Mouse (Mus musculus): ENCODE measurements around the gene Cdc27. TPM values are rescaled to one million over a fixed set of nuclear protein-coding genes. Genes with fewer than 3 reads are reported as not detected.
A peak's percentile ranks its signal among the peaks of the same experiment; 100 is the strongest.
"Not testable (repeated sequence)": the region's sequence is repeated elsewhere in the genome, so short reads cannot be mapped to it uniquely, and the experiment has no call there.

Cdc27 gene
- polyA plus RNA-seq, 1 experiment = 29.5 TPM

- no peak overlapping the region for H3K4me3 ChIP-seq (ENCODE audit: control insufficient read depth, low read depth, low read length)
- no peak overlapping the region for H3K27ac ChIP-seq (ENCODE audit: control insufficient read depth, insufficient read depth, low read depth, low read length)
- no peaks in the 10 kb centered on the region for H3K4me1 ChIP-seq (ENCODE audit: control insufficient read depth, insufficient read depth, low read length)
- no peaks in the 10 kb centered on the region for H3K27me3 ChIP-seq (ENCODE audit: control insufficient read depth, insufficient read depth, low read length)
- TF ChIP-seq POLR2A (IDR thresholded peaks at IDR 0.05; ENCODE audit: control insufficient read depth, low read depth, low read length) (no peak), CTCF (IDR thresholded peaks at IDR 0.05; ENCODE audit: control insufficient read depth, insufficient read depth, insufficient replicate concordance, low read depth, low read length) (no peak)
- no peaks in the 10 kb centered on the region for H3K36me3 ChIP-seq (ENCODE audit: control insufficient read depth, insufficient read depth, low read length)
Observed at GRCm38 (mm10) chr11:104558651-104559403, 8.4 kb upstream of the Cdc27 start.

DNA sequence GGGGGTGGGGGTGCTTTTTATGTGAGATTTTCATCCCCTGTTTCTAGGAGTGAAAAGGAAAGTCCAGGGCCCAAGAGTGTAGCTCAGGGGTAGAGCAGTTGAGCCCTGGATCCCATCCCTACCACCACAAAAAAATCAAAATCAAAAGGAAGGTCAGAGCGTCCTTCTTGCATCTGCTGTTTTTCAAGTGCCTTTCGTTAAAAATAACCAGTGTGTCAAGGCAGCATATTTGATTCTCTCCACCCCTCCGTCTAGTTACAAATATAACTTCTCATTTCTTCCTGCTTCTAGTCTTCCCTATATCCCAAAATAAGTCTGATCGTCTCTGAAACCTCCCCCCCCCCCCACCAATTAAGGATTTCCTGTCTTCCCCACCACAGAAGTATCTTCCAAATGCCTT lies 7.6 kb upstream of the Cdc27 start:
- H3K4me1 ChIP-seq (ENCODE audit: control insufficient read depth, insufficient read depth, low read length) = no peaks in the 10 kb centered on the region
- TF ChIP-seq POLR2A (IDR thresholded peaks at IDR 0.05; ENCODE audit: control insufficient read depth, low read depth, low read length) (no peak), CTCF (IDR thresholded peaks at IDR 0.05; ENCODE audit: control insufficient read depth, insufficient read depth, insufficient replicate concordance, low read depth, low read length) (no peak)
- H3K36me3 ChIP-seq (ENCODE audit: control insufficient read depth, insufficient read depth, low read length) = no peaks in the 10 kb centered on the region
- H3K27ac ChIP-seq (ENCODE audit: control insufficient read depth, insufficient read depth, low read depth, low read length) = no peak overlapping the region
- no peaks in the 10 kb centered on the region for H3K27me3 ChIP-seq (ENCODE audit: control insufficient read depth, insufficient read depth, low read length)
- H3K4me3 ChIP-seq (ENCODE audit: control insufficient read depth, low read depth, low read length) = no peak overlapping the region

DNA sequence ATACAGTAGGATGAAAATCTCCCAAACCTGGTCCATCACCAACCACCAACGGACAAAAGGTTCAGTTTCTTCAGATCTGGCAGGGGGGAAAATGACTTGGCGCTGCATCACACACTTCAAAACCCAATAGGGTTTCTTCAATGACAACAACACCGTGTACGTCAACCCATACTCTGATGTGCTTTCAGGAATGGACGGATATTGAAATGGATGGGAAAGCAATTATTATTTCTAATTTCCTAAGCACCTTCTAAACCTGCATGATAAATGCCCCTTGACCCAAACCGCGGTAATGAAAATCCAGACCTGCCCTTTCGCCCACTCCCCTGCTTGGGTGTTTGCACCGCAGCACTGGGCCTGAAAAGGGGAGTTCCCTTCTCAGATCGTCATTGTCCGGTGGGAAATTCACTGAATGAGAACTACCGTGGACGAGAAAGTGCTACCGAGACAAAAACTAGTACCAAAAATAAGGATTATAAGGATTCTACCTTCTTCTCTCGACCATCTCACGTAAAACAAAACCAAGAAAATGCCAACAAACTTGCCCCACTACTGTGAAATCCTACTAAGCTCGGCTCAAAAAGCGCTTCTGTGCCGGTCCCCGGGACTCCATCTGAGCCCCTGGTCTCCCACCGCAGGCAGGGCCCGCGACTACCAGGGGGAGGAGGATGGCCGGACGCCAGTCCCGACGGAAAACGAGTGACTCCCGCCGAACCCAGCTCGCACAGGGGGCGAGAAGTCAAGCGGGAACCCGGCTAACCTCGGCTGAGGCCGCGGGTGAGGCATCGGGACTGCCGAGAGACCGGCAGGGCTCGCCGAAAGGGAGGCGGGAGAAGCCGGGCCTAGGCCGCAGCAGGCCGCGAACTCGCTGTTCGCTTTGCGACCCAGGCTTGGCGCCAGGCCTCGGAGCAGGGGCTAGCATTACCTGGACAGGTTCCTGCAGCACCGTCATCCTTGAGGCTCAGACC lies 698 bp downstream of the Cdc27 start:
- no peaks in the 10 kb centered on the region for H3K27me3 ChIP-seq (ENCODE audit: control insufficient read depth, insufficient read depth, low read length)
- TF ChIP-seq CTCF (IDR thresholded peaks at IDR 0.05; ENCODE audit: control insufficient read depth, insufficient read depth, insufficient replicate concordance, low read depth, low read length) (no peak), POLR2A (IDR thresholded peaks at IDR 0.05; ENCODE audit: control insufficient read depth, low read depth, low read length) (no peak)

DNA sequence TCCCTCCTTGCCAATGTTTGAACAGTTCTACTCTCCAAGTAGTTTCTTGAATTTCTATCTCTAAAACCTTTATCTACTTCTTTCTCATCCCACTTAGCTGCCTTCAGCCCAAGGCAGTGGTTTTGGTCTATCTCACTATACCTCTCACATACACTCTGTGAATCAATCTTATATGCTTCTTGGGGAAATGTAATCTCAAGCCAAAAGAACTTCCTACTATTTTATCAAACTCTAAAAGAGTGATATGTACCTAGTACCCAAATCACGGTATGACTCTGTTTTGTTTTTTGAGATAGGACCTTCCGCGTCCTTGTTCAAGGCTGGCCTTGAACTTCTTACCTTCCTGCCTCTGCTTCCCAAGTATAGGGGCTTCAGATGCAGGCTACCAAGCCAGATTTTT lies 2.9 kb downstream of the Cdc27 start:
- no peak overlapping the region for H3K4me3 ChIP-seq (ENCODE audit: control insufficient read depth, low read depth, low read length)
- TF ChIP-seq CTCF (IDR thresholded peaks at IDR 0.05; ENCODE audit: control insufficient read depth, insufficient read depth, insufficient replicate concordance, low read depth, low read length) (no peak), POLR2A (IDR thresholded peaks at IDR 0.05; ENCODE audit: control insufficient read depth, low read depth, low read length) (no peak)
- H3K27me3 ChIP-seq (ENCODE audit: control insufficient read depth, insufficient read depth, low read length) = no peaks in the 10 kb centered on the region
- no peak overlapping the region for H3K27ac ChIP-seq (ENCODE audit: control insufficient read depth, insufficient read depth, low read depth, low read length)
- H3K36me3 ChIP-seq (ENCODE audit: control insufficient read depth, insufficient read depth, low read length) = no peaks in the 10 kb centered on the region
- H3K4me1 ChIP-seq (ENCODE audit: control insufficient read depth, insufficient read depth, low read length) = peaks cover 2% of the 10 kb centered on the region; the same call in 1 of the 2 replicates

More for the DNA sequence above, 698 bp downstream of the Cdc27 start:
- Histone ChIP-seq H3K4me3 (ENCODE audit: control insufficient read depth, low read depth, low read length) (peak overlapping the region; percentile 100), H3K4me1 (ENCODE audit: control insufficient read depth, insufficient read depth, low read length) (peaks cover 2% of the 10 kb centered on the region; the same call in 1 of the 2 replicates), H3K36me3 (ENCODE audit: control insufficient read depth, insufficient read depth, low read length) (no peaks in the 10 kb centered on the region), H3K27ac (ENCODE audit: control insufficient read depth, insufficient read depth, low read depth, low read length) (peak overlapping the region; percentile 100)

GRCm38 (mm10) chr11:104544507-104544906 lies 5.9 kb downstream of the Cdc27 start:
- H3K4me3 ChIP-seq (ENCODE audit: control insufficient read depth, low read depth, low read length) = no peak overlapping the region
- no peaks in the 10 kb centered on the region for H3K4me1 ChIP-seq (ENCODE audit: control insufficient read depth, insufficient read depth, low read length)
- 0 out of 2 replicates have a peak, but pooled peaks cover 1% of the 10 kb centered on the region for H3K36me3 ChIP-seq (ENCODE audit: control insufficient read depth, insufficient read depth, low read length)
- no peaks in the 10 kb centered on the region for H3K27me3 ChIP-seq (ENCODE audit: control insufficient read depth, insufficient read depth, low read length)
- no peak overlapping the region for H3K27ac ChIP-seq (ENCODE audit: control insufficient read depth, insufficient read depth, low read depth, low read length)
- TF ChIP-seq CTCF (IDR thresholded peaks at IDR 0.05; ENCODE audit: control insufficient read depth, insufficient read depth, insufficient replicate concordance, low read depth, low read length) = no peak
- TF ChIP-seq POLR2A (IDR thresholded peaks at IDR 0.05; ENCODE audit: control insufficient read depth, low read depth, low read length) = no peak

DNA sequence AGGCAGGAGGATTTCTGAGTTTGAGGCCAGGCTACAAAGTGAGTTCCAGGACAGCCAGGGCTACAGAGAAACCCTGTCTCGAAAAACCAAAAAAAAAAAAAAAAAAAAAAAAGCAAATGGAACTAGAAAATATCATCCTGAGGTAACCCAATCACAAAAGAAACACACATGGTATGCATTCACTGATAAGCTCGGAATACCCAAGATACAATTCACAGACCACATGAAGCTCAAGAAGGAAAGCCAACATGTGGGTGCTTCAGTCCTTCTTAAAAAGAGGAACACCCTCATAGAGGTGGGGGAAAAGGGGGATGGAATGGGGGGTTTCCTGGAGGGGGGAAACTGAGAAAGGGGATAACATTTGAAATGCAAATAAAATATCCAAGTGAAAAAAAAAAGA lies 7.1 kb downstream of the Cdc27 start:
- H3K27me3 ChIP-seq (ENCODE audit: control insufficient read depth, insufficient read depth, low read length); H3K4me3 ChIP-seq (ENCODE audit: control insufficient read depth, low read depth, low read length); H3K4me1 ChIP-seq (ENCODE audit: control insufficient read depth, insufficient read depth, low read length); H3K27ac ChIP-seq (ENCODE audit: control insufficient read depth, insufficient read depth, low read depth, low read length); H3K36me3 ChIP-seq (ENCODE audit: control insufficient read depth, insufficient read depth, low read length): not testable (repeated sequence)

DNA sequence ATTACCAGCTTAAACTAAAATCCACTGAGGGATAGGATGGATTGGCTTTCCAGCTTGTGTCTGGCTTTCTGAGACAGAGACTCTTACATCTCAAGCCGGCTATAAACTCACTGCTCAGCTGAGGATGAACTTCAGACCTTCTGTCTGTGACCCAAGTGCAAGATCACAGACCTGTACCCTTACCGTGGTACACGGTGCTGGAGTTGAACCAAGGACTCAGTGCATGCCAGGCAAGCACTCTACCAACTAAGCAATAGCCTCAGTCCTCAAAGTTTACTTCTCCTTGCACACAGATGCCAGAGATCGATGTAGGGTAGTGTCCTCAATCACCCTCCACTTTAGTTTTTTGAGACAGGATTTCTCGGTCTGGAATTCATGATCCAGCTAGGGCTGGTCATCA lies 10.6 kb downstream of the Cdc27 start:
- Histone ChIP-seq H3K36me3 (ENCODE audit: control insufficient read depth, insufficient read depth, low read length) (0 out of 2 replicates have a peak, but pooled peaks cover 1% of the 10 kb centered on the region), H3K27ac (ENCODE audit: control insufficient read depth, insufficient read depth, low read depth, low read length) (no peak overlapping the region), H3K4me3 (ENCODE audit: control insufficient read depth, low read depth, low read length) (no peak overlapping the region), H3K4me1 (ENCODE audit: control insufficient read depth, insufficient read depth, low read length) (no peaks in the 10 kb centered on the region), H3K27me3 (ENCODE audit: control insufficient read depth, insufficient read depth, low read length) (no peaks in the 10 kb centered on the region)
- TF ChIP-seq POLR2A (IDR thresholded peaks at IDR 0.05; ENCODE audit: control insufficient read depth, low read depth, low read length) (no peak), CTCF (IDR thresholded peaks at IDR 0.05; ENCODE audit: control insufficient read depth, insufficient read depth, insufficient replicate concordance, low read depth, low read length) (no peak)

Measured in testis, adult 2 months (tissue).